Mouse (Mus musculus): ENCODE measurements around the gene Kri1.

- TF ChIP-seq ZNF384 (IDR thresholded peaks at IDR 0.05; ENCODE audit: low read depth, low read length) (no peak), MAFK (IDR thresholded peaks at IDR 0.05; ENCODE audit: insufficient read depth, low read depth, low read length) (no peak), CHD2 (IDR thresholded peaks at IDR 0.05; ENCODE audit: low read depth, low read length) (no peak), HCFC1 (IDR thresholded peaks at IDR 0.05; ENCODE audit: borderline replicate concordance, insufficient read depth, low read length) (no peak)
Measured at GRCm38 (mm10) chr9:21238004-21238732, 49.6 kb downstream of the Kri1 start.
